Mouse (Mus musculus): Measurements from ENCODE around the gene Akt2. TPM values are rescaled to one million over a fixed set of nuclear protein-coding genes. Genes with fewer than 3 reads are reported as not detected.

Gene Akt2
- polyA plus RNA-seq, 1 experiment from 2014 or later = 71.0 TPM

DNA sequence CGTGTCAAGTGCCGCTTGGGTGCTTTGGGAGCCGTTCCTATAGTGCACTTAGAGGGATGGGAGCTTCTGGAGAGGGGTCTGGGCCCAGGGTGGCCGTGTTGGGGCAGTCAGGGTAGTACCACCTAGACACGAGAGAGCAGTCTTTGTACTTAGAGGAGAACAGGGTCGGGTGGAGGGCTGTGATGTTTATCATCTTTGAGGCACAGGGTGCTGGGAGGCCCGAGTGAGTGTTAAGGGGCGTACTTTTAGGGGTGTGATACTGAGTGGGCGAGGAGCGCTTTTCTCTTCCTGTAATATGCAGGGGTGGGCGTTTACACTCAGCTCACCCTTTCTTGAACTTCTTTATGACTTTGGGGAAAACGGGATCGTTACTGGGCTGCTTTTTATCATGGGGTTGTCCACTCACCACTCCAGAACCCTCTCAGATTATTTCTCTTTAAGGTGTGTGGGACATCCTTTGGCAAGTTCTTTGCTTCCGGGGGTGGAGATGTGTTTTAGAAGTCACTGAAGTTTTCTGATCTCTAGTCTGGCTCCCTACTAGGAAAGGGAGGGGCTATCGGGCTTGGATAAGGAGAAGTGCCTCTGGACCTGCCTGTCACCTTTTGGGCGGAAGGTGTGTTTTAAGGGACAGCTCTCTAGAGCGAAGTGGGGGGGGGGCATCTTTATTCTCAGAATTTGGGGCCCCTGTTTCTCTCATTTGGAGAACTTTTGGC, 1.0 kb downstream of the Akt2 start:
- Histone ChIP-seq H3K4me2 (peak overlapping the region; percentile 76), H3K9me3 (no peaks in the 10 kb centered on the region), H3K27me3 (no peaks in the 10 kb centered on the region), H3K4me1 (replicated peaks) (peaks cover 42% of the 10 kb centered on the region), H3K36me3 (peaks cover 7% of the 10 kb centered on the region; the same call in 1 of the 2 replicates), H3K9ac (peak overlapping the region; percentile 89), H3K27ac (peak overlapping the region; percentile 99), H3K4me3 (peak overlapping the region; percentile 65)
- peak; percentile 77 for ATAC-seq (ENCODE audit: low FRiP score)
- 4% methylated on average over 17 of the region's 17 CpGs for WGBS

DNA sequence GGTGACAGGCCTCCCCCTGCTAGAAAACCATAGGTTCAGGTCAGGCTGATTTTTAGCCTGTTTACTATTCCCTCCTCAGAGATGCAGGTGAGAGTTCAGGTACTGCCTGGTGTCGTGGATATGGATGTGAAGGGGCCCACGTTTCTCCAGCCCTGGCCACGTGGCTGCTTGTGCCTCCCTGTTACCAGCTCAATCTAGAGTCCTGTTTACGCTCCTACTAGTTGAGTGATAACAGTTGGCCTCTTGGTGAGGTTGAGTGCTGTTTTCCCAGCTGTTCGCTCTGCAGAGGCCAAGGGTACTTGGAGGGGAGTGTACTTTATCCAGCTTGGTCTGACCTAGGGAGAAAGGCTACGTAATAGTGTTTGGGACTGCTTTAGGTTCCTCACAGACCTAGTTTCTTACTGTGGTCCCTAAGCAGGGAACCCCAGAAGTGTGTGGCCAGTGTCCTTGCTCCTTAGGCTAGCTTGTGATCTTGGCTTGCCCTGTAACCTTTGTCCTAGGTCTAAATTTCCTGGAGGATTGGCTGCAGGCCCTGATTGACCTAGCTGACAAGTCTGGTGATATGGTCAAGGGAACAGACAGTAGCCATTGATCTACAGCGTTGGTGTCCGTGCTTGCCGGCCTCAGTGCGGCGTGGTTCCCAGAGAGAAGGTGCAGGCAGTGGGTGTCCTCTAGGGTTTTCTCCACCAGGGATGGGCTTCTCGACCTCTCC, 1.7 kb downstream of the Akt2 start:
- ATAC-seq (ENCODE audit: low FRiP score) = no peak
- H3K9me3 ChIP-seq = no peaks in the 10 kb centered on the region
- H3K4me2 ChIP-seq = peak overlapping the region; percentile 76
- WGBS = 69% methylated on average over 12 of the region's 12 CpGs
- H3K27ac ChIP-seq = peak overlapping the region; percentile 99
- H3K36me3 ChIP-seq = peaks cover 7% of the 10 kb centered on the region; the same call in 1 of the 2 replicates
- peak overlapping the region; percentile 89 for H3K9ac ChIP-seq
- H3K27me3 ChIP-seq = no peaks in the 10 kb centered on the region
- peak overlapping the region; percentile 65 for H3K4me3 ChIP-seq
- H3K4me1 ChIP-seq (replicated peaks) = peaks cover 49% of the 10 kb centered on the region

DNA sequence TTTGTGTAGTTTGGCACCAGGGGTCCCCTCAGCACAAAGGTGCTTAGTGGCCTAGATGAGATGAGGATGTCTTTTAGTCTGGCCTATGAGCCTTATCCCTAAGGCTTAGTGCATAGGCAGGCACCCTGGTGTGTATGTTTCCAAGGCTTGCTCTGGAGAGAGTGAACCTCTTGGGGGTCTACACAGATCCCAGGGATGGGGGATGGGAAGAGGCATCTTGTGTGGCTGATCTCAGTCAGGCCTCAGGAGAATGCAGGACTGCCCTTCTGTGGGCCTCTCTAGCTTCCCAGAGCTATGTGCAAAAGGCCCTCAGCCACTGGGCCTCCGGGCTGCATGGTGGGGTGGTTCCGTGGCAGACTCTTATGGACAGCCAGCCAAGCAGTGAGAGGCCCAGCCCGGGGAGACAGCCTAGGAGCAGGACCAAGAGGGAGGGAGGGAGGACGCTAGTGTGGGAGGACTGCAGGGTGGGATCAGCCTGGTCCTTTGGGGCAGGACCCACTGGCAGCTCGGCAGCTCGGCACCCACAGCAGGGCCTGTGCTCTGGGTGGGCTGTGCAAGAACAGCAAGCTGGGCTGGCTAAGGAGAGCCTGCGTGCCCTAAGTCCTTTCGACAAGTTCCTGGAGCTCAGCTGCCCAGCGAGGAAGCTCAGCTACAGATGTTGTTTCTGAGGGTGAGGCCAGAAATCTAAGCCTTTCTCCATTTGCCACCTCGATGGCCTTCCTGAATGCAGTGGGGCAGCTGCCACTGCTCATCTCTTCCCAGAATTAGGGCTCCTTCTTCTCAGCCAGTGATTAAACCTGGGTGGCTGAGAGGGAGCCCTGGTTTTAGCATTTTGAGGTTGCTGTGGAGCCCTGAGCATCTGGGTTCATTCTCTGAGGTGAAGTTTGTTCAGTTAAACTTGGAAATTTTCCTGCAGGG, 5.5 kb downstream of the Akt2 start:
- H3K4me2 ChIP-seq = 0 out of 2 replicates have a peak overlapping the region, but pooled peaks have one; percentile 8
- no peak overlapping the region for H3K4me3 ChIP-seq
- no peak for ATAC-seq (ENCODE audit: low FRiP score)
- H3K36me3 ChIP-seq = peaks cover 7% of the 10 kb centered on the region; the same call in 1 of the 2 replicates
- 64% methylated on average over 10 of the region's 10 CpGs for WGBS
- no peaks in the 10 kb centered on the region for H3K9me3 ChIP-seq
- H3K27ac ChIP-seq = peak overlapping the region; percentile 44; the same call in 1 of the 2 replicates
- peaks cover 79% of the 10 kb centered on the region for H3K4me1 ChIP-seq (replicated peaks)
- no peaks in the 10 kb centered on the region for H3K27me3 ChIP-seq
- peak overlapping the region; percentile 39; the same call in 1 of the 2 replicates for H3K9ac ChIP-seq

DNA sequence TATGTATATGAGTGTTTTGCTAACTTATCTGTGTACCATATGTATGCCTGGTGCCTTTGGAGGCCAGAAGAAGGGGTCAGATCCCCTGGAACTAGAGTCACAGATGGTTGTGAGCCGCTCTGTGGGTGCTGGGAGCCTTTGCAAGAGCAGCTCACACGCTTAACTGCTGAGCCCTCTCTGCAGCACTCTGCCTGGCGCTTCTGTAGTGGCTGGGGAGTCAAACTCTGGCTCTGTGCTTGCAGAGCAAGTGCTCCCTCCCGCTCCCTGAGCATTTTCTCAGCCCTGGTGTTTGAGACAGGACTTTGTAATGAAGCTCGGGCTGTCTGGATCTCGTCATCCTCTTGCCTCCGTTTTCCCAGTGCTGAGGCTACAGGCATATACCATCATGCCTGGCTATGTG, 6.7 kb downstream of the Akt2 start:
- H3K36me3 ChIP-seq = peaks cover 7% of the 10 kb centered on the region; the same call in 1 of the 2 replicates
- ATAC-seq (ENCODE audit: low FRiP score) = no peak
- H3K27ac ChIP-seq = no peak overlapping the region
- H3K27me3 ChIP-seq = no peaks in the 10 kb centered on the region
- no peak overlapping the region for H3K4me2 ChIP-seq
- peaks cover 77% of the 10 kb centered on the region for H3K4me1 ChIP-seq (replicated peaks)
- H3K4me3 ChIP-seq = no peak overlapping the region
- 78% methylated on average over 7 of the region's 7 CpGs for WGBS
- no peaks in the 10 kb centered on the region for H3K9me3 ChIP-seq
- no peak overlapping the region for H3K9ac ChIP-seq

DNA sequence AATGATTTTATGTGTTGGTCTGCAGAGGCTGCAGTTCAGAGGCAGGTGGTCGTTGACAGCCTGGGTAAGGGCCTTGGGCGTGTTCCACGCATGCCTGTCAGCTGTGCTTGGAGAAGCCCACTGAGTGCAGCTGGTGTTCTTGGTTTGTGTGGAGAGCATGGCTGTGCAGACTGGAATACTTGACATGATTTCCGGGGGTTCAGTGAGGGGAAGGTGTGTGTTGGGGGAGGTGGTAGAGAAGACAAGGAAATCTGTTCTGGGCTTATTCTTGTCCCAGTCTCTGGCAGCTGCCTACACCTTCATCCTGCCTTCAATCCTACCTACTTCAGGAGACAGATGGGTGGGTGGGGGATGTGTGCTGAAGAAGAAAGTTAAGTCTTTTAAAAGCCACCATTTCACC, 10.3 kb downstream of the Akt2 start:
- 61% methylated on average over 4 of the region's 4 CpGs for WGBS
- Histone ChIP-seq H3K27me3 (no peaks in the 10 kb centered on the region), H3K4me3 (no peak overlapping the region), H3K4me1 (replicated peaks) (peaks cover 84% of the 10 kb centered on the region), H3K27ac (peak overlapping the region; percentile 58), H3K4me2 (no peak overlapping the region), H3K9me3 (no peaks in the 10 kb centered on the region), H3K9ac (no peak overlapping the region), H3K36me3 (no peaks in the 10 kb centered on the region)
- ATAC-seq (ENCODE audit: low FRiP score) = no peak

DNA sequence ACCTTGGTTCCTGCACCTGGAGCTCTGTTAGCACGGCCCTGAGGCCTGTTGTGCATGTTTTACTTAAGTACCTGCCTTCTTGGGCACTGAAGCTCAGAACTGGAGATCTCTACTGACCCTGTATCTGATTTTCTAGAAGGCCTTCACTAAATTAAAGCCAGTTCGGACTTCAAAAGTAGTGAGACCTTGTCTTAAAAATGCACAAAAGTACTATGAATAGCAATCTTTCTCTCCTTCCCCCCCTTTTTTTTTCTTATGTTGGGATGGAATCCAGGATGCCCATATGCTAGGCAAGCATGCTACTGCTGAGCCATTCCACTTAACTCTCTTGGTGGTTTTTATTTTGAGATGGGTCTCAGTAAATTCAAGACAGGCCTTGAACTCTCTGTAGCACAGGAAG, 10.8 kb downstream of the Akt2 start:
- no peaks in the 10 kb centered on the region for H3K27me3 ChIP-seq
- WGBS = 87% methylated on average over 2 of the region's 2 CpGs
- no peaks in the 10 kb centered on the region for H3K9me3 ChIP-seq
- ATAC-seq (ENCODE audit: low FRiP score) = no peak
- H3K36me3 ChIP-seq = no peaks in the 10 kb centered on the region
- peak overlapping the region; percentile 58; the same call in 1 of the 2 replicates for H3K27ac ChIP-seq
- H3K9ac ChIP-seq = no peak overlapping the region
- H3K4me1 ChIP-seq (replicated peaks) = peaks cover 84% of the 10 kb centered on the region
- no peak overlapping the region for H3K4me2 ChIP-seq
- H3K4me3 ChIP-seq = no peak overlapping the region

DNA sequence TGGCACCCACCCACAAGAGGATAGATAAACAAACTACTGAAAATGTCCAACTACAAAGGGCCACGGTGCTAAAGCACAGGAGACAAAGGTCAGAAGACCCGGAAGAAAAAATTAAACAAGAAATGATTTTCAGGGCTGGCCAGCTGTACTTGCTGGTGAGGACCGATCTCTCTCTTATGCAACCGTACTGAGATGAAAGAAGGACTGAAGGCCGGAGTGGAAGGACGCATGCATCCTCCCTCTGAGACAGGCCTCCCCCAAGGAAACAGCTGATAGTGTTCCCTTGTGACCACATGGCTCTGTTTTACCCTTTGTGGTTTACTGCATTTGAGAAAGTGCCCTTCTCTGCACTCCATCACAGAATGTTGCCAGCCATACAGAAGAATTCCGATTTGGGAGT, 11.5 kb downstream of the Akt2 start:
- H3K27me3 ChIP-seq = no peaks in the 10 kb centered on the region
- peaks cover 84% of the 10 kb centered on the region for H3K4me1 ChIP-seq (replicated peaks)
- no peak for ATAC-seq (ENCODE audit: low FRiP score)
- WGBS = 86% methylated on average over 7 of the region's 7 CpGs
- H3K9me3 ChIP-seq = no peaks in the 10 kb centered on the region
- H3K27ac ChIP-seq = no peak overlapping the region; the same call in 1 of the 2 replicates
- H3K9ac ChIP-seq = no peak overlapping the region
- no peak overlapping the region for H3K4me2 ChIP-seq
- no peak overlapping the region for H3K4me3 ChIP-seq
- no peaks in the 10 kb centered on the region for H3K36me3 ChIP-seq

DNA sequence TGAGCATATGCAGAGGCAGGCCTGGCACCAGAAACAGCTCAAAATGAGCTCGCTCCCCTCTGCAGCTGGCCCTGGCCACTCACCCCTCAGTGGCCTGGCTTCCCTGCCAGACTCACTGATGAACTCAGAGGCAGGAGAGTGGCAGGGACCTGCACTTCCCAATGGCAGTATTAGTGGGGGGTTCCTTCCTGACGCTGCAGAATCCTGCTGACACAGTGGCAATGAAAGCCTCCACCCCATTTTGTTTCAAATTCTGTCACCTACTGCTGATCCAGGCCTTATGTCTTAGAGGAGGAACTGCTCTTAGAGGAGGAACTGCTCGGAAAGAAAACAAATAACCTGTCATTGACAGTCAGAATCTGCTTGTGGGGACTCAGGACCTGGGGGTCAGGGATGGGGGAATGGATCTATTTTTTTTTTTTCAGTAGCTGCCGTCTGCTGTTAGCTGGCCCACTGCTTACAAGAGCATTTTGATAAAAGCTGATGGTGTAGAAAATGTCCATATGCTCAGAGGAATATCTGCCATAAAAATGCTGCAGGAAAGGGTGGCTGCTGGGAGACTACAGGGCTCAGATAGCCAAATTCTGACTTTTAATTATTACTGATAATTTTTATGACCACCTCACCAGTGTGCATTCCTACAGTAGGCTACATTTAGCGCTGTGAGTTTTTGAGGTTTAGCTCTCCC, 13.5 kb downstream of the Akt2 start:
- Histone ChIP-seq H3K4me1 (replicated peaks) (peaks cover 76% of the 10 kb centered on the region), H3K27ac (peak overlapping the region; percentile 82), H3K36me3 (peaks cover 16% of the 10 kb centered on the region), H3K4me2 (no peak overlapping the region), H3K9ac (peak overlapping the region; percentile 51), H3K9me3 (no peaks in the 10 kb centered on the region), H3K27me3 (no peaks in the 10 kb centered on the region), H3K4me3 (no peak overlapping the region)
- 42% methylated on average over 5 of the region's 5 CpGs for WGBS
- no peak for ATAC-seq (ENCODE audit: low FRiP score)

DNA sequence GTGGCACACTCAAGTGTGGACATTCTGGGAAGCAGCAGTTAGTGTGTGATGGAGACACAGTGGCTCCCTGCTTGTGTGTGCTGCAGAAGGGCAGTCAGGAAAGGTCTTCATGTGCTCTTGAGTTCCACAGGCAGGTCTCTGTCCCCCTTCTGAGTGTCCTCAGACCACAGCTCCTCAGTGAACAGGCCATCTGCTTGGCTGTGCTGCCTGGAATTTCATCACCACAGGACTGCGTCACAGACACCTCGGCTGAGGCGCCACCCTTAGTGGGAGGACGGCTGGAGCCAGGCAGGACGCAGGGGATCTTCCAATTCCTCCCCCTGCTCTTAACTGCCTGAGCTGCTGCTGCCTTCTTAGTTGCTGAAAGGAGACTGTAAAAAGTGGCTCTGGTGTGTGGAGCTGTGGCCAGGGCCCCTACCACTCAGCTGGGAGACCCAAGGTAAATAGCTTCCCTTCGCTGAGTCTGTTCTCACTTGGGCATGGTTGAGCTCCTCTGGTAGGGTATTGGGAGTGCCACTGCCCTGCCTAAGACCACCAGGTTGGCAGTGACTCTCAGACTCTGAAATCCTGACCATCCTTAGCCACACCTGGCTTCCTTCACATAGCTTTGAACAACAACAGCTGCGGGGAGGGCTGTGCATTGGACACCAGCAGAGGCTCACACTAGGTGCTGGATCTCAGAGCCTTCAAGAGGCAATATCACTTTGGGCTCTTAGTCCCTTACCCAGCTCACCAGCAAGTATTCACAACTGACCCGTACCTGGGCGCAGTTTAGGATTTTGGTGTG, 14.3 kb downstream of the Akt2 start:
- Histone ChIP-seq H3K27ac (peak overlapping the region; percentile 82), H3K9me3 (no peaks in the 10 kb centered on the region), H3K9ac (peak overlapping the region; percentile 51), H3K36me3 (peaks cover 24% of the 10 kb centered on the region), H3K4me2 (no peak overlapping the region), H3K4me3 (no peak overlapping the region), H3K27me3 (no peaks in the 10 kb centered on the region), H3K4me1 (replicated peaks) (peaks cover 68% of the 10 kb centered on the region)
- 71% methylated on average over 9 of the region's 9 CpGs for WGBS
- ATAC-seq (ENCODE audit: low FRiP score) = no peak

DNA sequence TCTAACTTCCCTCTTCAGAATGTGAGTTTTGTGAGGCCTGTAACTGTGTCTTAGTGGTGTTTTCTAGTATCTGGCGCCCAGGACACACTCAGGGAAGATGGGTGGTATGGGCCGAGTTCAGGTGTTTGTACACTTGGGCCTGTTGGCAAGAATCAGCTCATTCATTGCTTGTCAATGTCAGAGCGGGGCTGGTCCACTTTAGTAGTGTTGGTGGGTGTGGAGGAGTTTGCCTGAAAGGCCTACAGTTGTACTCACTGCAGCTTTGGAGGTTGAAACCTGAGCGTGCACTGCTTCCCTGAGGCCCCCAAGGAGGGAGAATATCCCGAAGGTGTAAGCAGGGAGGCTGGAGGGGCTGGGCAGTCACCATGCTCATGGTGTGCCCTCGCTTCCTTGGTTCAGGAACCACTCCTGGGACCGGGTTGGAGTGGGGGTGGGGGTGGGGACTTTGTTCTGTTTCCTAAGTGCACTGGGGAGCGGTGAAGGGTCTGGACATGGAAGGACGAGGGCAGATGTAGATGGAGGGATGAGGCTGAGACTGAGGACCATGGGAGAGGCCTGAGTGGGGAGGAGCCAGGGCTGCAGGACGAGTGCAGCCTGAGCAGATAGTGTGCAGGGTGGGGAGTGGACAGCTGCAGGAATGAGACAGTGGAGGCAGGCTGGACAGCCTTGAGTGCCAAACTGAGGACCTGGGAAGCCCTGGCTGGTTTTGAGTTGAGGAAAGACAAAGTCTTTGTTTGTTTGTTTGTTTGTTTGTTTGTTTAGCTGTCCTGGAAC, 15.3 kb downstream of the Akt2 start:
- Histone ChIP-seq H3K4me3 (no peak overlapping the region), H3K9me3 (no peaks in the 10 kb centered on the region), H3K9ac (peak overlapping the region; percentile 60; the same call in 1 of the 2 replicates), H3K27ac (peak overlapping the region; percentile 44; the same call in 1 of the 2 replicates), H3K4me2 (no peak overlapping the region), H3K27me3 (no peaks in the 10 kb centered on the region), H3K36me3 (peaks cover 30% of the 10 kb centered on the region), H3K4me1 (replicated peaks) (peaks cover 60% of the 10 kb centered on the region)
- WGBS = 59% methylated on average over 10 of the region's 10 CpGs
- no peak for ATAC-seq (ENCODE audit: low FRiP score)

Data from hindbrain, embryonic 13.5 days (tissue).